Mouse (Mus musculus) liver, adult 2 months (tissue): ENCODE results near the gene Brinp3.

Source experiments
- CTCF ChIP-seq: fragments of 200-500 bp; IDR thresholded peaks from 2 replicates; pipeline ENCODE4 v1.5.1; 2011; ENCODE audit warnings: low read depth, low read length, control low read depth
- POLR2A ChIP-seq: fragments of 200-500 bp; IDR thresholded peaks from 2 replicates; pipeline ENCODE4 v1.6.1; 2011; ENCODE audit warnings: low read length, control low read depth; ENCODE audit not compliant: insufficient read depth; ENCODE audit errors: extremely low read depth

GRCm38 (mm10) chr1:146657214-146657613, 162.7 kb downstream of the Brinp3 start:
- TF ChIP-seq CTCF: no peak
- no peak for TF ChIP-seq POLR2A
